Mouse (Mus musculus): ENCODE measurements at regions not wholly inside any gene's neighbourhood (a gene's known extent, or its start where the extent isn't known, plus 50 kb on each side); places are given as distances from the start of the nearest gene placed in this dataset.
A peak's percentile ranks its signal among the peaks of the same experiment; 100 is the strongest.

DNA sequence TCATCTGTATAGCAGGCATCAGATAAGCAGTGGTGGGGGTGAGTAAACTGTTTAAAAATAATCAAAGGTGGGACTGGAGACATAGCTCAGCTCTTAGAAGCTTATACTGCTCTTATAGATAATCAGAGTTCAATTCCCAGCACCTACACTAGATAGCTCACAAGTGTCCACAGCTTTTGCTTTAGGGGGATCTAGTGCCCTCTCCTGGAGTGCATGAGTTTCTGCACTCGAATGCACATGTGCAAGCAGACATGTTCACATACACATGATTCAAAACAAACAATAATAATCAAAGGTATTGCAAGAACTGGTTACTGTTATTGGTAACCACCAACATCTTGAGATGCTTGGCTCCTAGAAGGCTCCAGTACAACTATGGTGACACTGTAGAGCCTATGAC lies 343.3 kb downstream of the Gpam start:
- DNase-seq: peak; percentile 4

DNA sequence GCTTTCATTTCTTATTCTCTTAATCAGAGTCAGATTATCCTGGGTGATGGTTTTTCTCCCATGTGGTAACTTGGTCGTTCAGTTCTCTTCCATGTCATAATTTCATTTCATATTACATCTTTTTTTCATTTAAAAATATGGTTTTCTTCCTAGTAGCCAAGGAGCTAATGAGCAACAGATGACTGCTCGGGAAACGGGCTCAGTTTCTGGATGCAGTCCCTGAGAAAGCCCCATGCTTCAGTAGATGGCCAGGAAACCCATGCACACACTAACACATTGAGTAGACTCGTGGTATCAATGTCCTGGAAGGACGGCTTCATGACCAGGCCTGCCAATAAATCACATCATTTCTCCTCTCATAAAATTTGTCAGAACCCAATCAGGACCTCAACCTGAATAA lies 369.3 kb downstream of the Gpam start:
- DNase-seq: no peak

DNA sequence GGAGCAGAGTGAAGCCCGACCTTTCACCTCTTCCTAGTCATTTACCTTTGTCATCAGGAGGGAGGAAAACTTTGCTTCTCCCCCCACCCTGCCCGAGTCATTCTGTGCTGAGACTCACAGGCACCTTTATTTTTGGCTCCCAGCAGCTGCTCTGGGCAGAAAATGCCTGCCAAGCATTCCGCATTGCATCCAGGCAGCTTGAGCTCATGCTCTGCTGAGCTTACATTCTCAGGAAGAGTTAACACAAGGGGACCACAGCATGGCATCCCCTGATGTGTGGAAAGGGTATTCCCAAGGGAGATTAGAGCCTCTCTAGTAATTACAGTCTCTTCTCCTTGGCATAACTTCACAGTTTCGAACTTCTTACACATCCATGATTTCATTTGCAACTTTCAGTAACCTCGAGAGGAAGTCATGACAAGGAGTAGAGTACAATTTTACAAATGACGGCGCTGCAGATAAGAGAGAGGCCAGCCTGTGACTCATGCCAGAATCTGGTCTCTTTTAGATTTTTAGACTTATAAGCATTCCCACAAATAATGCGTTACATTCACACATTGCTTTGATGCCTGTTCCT lies 370.3 kb downstream of the Gpam start:
- peak; percentile 12 for DNase-seq

DNA sequence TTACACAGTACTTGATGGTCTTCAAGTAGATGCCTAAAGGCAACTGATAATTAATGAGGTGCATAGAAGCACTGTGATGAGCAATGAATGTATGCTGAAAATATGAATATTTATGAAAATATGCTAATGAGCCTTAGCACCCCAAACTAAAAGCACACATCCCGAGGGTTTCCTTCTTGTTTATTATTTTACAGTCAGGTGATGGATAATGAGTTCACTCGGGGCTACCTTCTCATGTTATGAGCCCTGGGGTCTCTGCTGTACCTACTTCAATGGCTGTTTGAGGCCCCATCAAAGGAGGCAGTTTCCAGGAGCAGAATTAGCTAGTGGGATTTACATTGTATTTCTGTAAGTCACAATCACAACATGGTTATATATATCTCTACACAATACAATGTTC lies 371.6 kb downstream of the Gpam start:
- DNase-seq: no peak

DNA sequence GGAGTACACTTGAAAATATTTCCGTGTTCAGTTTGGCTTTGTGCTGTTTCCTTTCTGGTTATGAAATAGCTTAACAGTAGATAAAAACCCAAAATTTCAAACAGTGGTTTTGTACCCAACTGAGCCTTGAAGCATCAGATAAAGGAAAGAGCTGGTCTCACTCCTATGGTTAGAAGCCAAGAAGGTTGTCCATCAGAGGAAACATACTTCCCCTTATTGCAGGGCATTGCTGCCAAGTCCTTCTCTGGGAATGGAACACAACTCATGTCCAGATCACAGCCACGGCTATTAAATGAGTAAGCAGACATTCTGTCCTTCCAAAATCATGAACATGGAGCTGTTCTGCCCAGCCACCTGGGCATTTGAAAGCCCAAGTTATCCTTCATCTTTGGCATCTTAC lies 393.1 kb downstream of the Gpam start:
- no peak for DNase-seq

DNA sequence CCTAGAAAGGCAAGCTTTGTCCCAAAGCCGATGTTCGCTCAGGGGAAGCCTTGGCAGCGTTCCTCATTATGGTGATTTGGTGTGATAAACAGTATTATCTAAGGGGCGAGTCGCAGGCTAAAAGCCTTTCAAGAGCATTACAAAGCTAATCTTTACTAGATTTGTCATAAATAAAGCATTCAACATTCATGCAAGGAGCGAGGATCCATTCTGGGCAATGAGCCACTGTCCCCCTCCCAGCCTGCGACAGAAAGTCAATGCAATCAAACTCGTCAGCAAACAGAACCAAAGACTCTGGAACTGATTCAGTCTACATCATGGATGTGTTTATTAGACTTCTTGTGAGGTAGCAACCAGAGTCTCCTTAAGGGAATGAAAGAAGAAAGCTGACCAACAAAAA lies 395.3 kb downstream of the Gpam start:
- DNase-seq: no peak

DNA sequence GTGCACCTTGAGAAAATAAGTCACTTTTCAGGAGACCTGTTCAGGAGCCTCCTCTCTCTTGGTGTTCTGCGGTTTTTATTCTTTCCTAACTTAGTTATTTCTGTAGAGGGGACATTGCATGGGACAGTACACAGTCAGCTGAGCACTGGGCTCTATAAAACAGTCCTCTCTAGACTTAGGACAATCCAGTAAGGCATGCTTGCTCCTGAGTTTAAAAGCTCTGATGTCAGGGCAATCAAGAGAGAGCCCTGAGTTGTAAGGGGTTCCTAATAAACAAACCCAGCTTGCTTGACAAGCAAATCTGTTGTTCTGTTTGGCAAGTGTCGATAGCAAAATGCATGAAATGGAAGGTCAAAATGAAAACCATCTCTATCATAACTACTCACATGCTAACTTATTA lies 395.7 kb downstream of the Gpam start:
- DNase-seq: no peak

DNA sequence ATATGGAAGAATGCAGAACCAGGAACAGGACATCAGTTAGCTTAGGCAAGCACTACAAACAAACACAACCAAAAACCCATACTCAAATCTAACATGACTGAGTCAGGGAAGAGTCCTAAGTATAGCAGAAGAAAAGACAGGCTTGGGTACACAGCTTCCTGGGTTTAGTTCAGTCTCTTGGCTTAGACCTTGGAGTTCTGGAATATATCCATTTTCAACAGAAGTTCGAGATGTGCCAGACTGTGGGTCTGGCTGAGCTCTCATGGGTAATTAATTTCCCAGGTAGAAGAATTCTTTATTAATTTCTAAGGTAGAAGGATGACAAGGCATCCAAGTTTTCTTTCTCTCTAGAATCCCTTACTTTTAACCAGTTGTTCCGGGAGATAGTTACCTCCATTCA lies 396.2 kb downstream of the Gpam start:
- no peak for DNase-seq

DNA sequence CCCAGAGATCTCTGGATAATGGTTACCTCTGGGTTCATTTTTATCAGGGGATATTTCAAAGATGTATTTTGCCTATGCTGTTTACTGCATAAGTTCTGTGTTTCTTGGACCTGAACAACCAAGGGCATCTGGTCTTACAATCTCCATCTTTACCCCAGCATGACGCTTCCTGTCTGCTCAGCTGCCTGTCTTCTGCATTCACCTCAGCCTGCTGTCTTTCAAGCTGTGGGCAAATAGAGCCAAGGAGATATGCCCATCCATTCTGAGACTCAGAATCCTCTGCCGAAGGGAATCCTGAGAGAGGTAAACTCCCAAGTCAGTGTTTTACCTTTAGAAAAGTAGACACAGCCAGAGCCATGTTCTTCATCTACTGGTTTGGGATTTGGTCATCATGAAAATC lies 396.7 kb downstream of the Gpam start:
- DNase-seq: no peak

DNA sequence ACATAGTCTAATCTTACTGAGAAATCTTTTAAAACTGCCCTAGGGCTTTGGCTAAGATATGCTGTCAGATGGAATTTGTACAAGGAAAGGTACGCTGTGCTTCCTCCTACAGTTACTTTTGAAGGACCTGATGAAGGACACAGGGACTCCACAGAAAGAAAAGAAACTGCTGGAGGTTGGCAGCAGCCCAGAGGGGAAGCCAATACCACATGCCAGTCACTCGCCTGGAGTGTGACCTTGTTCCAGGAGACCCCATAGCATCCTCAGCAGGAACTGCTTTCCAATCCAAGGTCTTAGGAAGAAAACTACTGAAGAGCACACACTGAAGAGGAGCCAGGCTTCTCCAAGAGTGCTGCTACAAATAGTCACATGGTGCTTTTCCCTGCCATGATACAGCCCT lies 404.9 kb downstream of the Gpam start:
- no peak for DNase-seq

DNA sequence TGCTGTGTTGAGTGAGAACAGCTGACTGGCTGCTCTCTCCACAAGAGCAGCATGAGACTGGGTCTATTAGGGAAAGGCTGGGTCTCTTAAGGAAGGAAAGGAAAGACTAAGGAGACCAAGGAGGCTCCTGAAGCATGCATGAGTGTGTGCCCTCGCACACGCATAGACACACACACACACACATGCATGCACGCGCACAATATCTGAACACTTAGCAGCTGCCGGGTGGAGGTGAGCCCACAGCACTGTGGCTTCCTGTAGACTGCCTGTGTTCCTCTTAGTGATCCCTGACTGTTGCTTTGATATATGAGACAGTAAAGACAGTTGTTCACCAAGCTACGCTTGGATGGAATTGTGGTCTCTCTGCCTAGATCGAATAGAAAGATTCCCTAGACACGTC lies 429.6 kb downstream of the Gpam start:
- no peak for DNase-seq

DNA sequence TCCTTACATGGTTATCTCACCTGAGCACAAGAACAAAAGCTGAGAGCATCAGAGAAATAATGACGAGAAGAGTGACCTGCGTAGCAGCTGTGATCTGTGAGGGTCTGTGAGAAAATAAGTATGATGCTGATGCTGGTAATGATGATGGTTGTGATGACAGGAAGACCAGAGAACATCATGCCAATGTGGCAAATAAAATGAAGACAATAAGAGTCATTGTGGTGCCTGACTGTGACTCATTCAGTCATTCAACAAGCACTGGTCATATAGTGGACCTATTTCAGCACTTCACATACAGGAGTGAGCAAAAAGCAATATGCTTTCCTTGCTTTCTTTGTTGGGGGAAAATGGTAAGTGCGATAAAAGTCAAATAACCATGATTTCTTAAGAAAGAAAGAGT lies 433.3 kb downstream of the Gpam start:
- no peak for DNase-seq

DNA sequence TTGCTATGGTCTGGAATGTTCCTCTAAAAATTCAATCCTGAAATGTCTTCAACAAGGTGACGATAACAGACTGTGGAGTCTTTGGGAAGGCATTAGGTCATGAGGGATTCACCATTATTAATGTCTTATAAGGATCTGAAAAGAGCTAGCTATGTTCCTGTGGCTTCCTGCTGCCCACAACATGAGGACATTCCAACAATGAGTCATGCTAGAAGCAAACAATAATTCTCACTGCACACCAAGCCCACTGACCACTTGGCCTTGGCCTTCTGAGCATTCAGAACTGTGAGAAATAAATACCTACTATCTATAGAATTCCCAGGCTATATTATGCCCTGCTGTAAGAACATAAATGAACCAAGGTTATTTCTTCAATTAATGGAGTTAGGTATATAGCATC lies 433.9 kb downstream of the Gpam start:
- no peak for DNase-seq

DNA sequence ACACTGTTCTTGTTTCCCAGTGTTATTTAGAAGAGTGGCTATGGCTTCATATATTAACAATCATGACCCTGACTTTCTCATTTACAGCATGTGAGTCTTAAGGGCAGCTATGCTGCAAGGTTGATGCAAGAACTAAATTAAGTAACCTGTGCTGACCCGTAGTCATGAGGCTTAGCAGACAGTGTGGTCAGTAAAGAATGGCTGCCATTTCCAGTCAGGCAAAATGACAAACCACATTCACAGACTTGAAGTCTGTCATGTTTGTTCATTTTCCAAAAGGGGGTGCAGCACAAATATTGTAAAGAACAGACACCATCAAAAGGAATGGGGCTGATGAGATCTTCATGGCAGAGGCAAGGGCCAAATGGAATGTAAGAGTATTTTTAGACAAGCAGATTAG lies 435.2 kb downstream of the Gpam start:
- no peak for DNase-seq

DNA sequence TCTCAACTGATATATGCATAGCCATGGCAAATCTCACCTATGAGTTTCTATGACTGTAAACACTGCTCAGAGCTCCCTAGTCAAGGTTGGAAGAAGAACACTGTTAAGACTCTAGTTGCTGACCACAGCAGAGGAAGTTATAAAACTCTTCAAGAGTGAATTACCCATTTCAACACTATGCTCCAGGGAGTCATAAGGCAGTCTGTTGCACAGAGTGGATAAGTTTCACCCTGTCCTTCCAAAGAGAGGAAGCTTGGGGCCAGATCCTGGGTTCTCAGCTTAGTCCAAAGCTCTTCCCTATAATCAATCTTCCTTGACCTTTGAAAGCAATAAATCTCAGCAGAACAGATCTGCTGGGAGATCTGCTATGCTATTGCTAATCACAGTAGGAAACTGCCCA lies 438.4 kb downstream of the Gpam start:
- peak; percentile 12 for DNase-seq

DNA sequence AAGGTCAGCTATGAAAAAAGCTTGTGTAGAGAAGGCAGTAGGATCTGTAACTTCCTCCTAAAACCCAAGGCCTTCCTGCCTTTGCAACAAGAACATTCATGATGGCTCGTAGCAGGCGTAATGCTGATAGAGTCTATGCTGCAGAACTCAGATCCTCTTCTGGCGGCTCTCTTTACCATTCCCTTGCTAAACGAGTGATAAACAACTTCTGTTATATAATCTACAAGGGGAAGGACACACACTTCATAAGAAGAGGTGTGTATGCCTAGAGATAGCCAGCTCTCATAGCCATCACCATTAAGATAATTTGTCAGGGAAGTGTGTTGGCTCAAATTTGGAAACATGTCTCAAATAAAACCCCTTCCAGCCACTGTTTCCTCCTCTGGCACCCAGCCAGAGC lies 441.9 kb downstream of the Gpam start:
- DNase-seq: no peak

Data from adrenal gland, postnatal 14 days (tissue).